ENCODE assay signal across 8 mouse cellular contexts in the genomic region with DNA sequence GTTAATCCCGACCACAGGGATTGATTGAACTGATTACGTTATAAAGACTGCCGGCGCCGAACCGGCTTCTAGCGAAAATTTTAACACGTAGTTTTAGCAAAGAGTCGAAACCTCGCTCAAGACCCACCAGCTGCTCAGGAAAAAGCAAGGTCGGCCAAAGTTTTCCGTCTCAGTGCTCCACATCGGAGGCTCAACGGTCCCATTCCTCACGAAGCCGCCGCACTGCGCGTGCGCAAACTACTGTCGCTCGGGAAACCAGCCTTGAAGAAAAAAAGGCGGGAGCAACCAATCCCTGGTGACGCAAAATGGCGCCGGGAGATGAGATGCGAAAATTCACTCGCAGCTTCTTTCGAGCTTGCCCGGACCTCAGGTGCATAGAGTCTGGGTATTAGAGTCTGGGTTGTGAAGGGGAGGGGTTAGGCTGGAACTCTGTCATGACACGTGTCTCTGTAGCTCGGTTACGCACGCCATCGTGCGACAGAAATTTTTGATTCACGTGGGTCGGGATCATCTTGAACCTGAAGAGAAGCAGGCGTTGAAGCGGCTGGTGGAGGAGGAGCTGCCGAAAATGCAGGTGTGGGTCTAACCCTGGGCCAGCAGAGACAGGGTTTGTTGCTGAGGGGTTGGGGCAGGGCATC. TPM values are rescaled to one million over a fixed set of nuclear protein-coding genes. Genes with fewer than 3 reads are reported as not detected.
DNase-seq lines count a peak whose midpoint lies in the region; ATAC-seq and TF ChIP-seq lines count a peak whose summit lies in the region.

A gene (minus strand): TSS at position 231 of the 638 bp plus-strand sequence.

- DNase-seq in A20 (ENCODE audit: low read depth, low spot score) = peak; percentile 95
- DNase-seq in heart, embryonic 10.5 days (ENCODE audit: low spot score) = peak; percentile 97
- DNase-seq in liver = peak; percentile 95
- peak; percentile 91 to 97 for DNase-seq in spleen, postnatal 4 days (ENCODE audit: low spot score in 2 of 2)

- peak; percentile 69 for ATAC-seq in kidney, embryonic 15.5 days (replicated peaks; ENCODE audit: low FRiP score)
- ATAC-seq in monocyte, adult 5-6 weeks (replicated peaks; ENCODE audit: insufficient number of reproducible peaks, low FRiP score, low TSS enrichment, poor library complexity, severe bottlenecking) = peak; percentile 47

- H3K36me3 ChIP-seq in heart, embryonic 10.5 days = peaks cover 71% of the 10 kb centered on the region
- H3K36me3 ChIP-seq in kidney, embryonic 15.5 days = peaks cover 69% of the 10 kb centered on the region

- no peak for TF ChIP-seq CTCF in bone marrow macrophage, adult 2 months (IDR thresholded peaks at IDR 0.05; ENCODE audit: low read depth, low read length)
- no peak for TF ChIP-seq CTCF in embryonic fibroblast, embryonic 13.5 days (IDR thresholded peaks at IDR 0.05; ENCODE audit: borderline replicate concordance, insufficient read depth, low read length)

- peaks cover 8% of the 10 kb centered on the region for H3K4me1 ChIP-seq in bone marrow macrophage, adult 2 months (ENCODE audit: control insufficient read depth, insufficient read depth, low read length)
- H3K4me1 ChIP-seq in embryonic fibroblast, embryonic 13.5 days (ENCODE audit: control insufficient read depth, insufficient read depth, low read length) = no peaks in the 10 kb centered on the region
- peaks cover 30% of the 10 kb centered on the region for H3K4me1 ChIP-seq in heart, embryonic 10.5 days
- H3K4me1 ChIP-seq in kidney, embryonic 15.5 days = peaks cover 42% of the 10 kb centered on the region

- H3K4me2 ChIP-seq in kidney, embryonic 15.5 days = peak within 1 kb of the TSS; percentile 86

- TF ChIP-seq POLR2A in bone marrow macrophage, adult 2 months (IDR thresholded peaks at IDR 0.05; ENCODE audit: borderline replicate concordance, low read depth, low read length) = no peak
- peak; percentile 44; the same call in 1 of the 2 replicates for TF ChIP-seq POLR2A in embryonic fibroblast, embryonic 13.5 days (IDR thresholded peaks at IDR 0.05; ENCODE audit: low read depth, low read length)

- H3K27ac ChIP-seq in bone marrow macrophage, adult 2 months (ENCODE audit: insufficient read depth, low read depth, low read length) = peak within 1 kb of the TSS; percentile 64
- peak within 1 kb of the TSS; percentile 51 for H3K27ac ChIP-seq in embryonic fibroblast, embryonic 13.5 days (ENCODE audit: insufficient read depth, low read length)
- peak within 1 kb of the TSS; percentile 91 for H3K27ac ChIP-seq in heart, embryonic 10.5 days
- peak within 1 kb of the TSS; percentile 89 for H3K27ac ChIP-seq in kidney, embryonic 15.5 days

- peak within 1 kb of the TSS; percentile 70 for H3K9ac ChIP-seq in kidney, embryonic 15.5 days

- H3K9me3 ChIP-seq in heart, embryonic 10.5 days = no peaks in the 10 kb centered on the region
- no peaks in the 10 kb centered on the region for H3K9me3 ChIP-seq in kidney, embryonic 15.5 days (replicated peaks)

- H3K27me3 ChIP-seq in heart, embryonic 10.5 days (ENCODE audit: insufficient read depth, poor library complexity, severe bottlenecking) = no peaks in the 10 kb centered on the region
- no peaks in the 10 kb centered on the region for H3K27me3 ChIP-seq in kidney, embryonic 15.5 days

- peak within 1 kb of the TSS; percentile 83 for H3K4me3 ChIP-seq in bone marrow macrophage, adult 2 months (ENCODE audit: insufficient read depth, low read length)
- H3K4me3 ChIP-seq in embryonic fibroblast, embryonic 13.5 days (ENCODE audit: insufficient read depth, low read length) = peak within 1 kb of the TSS; percentile 72
- peak within 1 kb of the TSS; percentile 76 for H3K4me3 ChIP-seq in heart, embryonic 10.5 days
- H3K4me3 ChIP-seq in kidney, embryonic 15.5 days (replicated peaks) = peak within 1 kb of the TSS; percentile 72

- WGBS in heart, embryonic 10.5 days = 0% methylated on average over 41 of the region's 41 CpGs
- under 1% methylated on average over 41 of the region's 41 CpGs for WGBS in kidney, embryonic 15.5 days

RNA-seq across cellular contexts. Expression of the gene that starts here (rescaled TPM):
- 67.0 and 72.6 TPM in 2 replicates for polyA plus RNA-seq in bone marrow macrophage, adult 2 months (2012; ENCODE audit: insufficient read depth, insufficient read length, missing spikeins)
- 54.0 and 63.0 TPM in 2 replicates for polyA plus RNA-seq in embryonic fibroblast, embryonic 13.5 days (2011; ENCODE audit: insufficient read length, low read depth, missing spikeins)
- 79.1 and 92.0 TPM in 2 replicates for polyA plus RNA-seq in heart, embryonic 10.5 days (2016; fragmentation: Nextera tagmentation; extraction: Ambion mirVana)
- 88.9 and 91.0 TPM in 2 replicates for polyA plus RNA-seq in kidney, embryonic 15.5 days (2015; fragmentation: Nextera tagmentation; extraction: Ambion mirVana)
- 19.2 to 46.1 TPM (median 34.5 TPM) in 3 replicates for total RNA-seq in monocyte, adult 5-6 weeks (2017)

Comparison
In these comparisons a context has a peak if more than half of its experiments do, and no peak if none do; other contexts are left out.
1. Peak in every context shown above with its lines: DNase-seq, ATAC-seq, H3K4me3 ChIP-seq and H3K27ac ChIP-seq.